Mouse (Mus musculus): ENCODE results near the gene Ppp1r17.

DNA sequence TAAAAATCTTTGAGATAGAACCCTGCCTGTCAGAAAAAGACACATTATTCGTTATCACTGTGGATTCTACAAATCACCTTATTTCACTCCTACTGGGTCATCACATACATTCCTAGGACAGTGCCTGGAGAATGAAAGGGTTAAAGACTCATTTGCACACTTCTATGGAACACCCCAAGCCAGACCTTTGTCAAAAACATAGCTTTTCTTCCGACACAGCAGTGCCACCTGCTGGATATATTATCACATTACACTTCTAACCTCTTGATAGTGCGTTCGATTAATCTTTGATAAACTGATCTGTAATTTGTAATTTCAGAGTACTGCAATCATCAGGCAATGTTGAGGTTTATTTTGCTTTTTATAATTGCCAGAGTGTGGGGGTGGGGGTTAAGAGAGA lies 31.8 kb downstream of the Ppp1r17 start:
- TF ChIP-seq GATA1 (IDR thresholded peaks at IDR 0.05; ENCODE audit: borderline replicate concordance, low read length) = no peak
- no peak for TF ChIP-seq FLI1 (IDR thresholded peaks at IDR 0.05; ENCODE audit: low read length)

Data from megakaryocyte, embryonic 14.5 days (primary cell).